Mouse (Mus musculus) C2C12 (cell line): ENCODE measurements at regions not wholly inside any gene's neighbourhood (a gene's known extent, or its start where the extent isn't known, plus 50 kb on each side); places are given as distances from the start of the nearest gene placed in this dataset.

Experiments used
- CTCF ChIP-seq: IDR thresholded peaks from one replicate; pipeline ENCODE4 v1.5.1; 2011; ENCODE audit not compliant: control insufficient read depth, insufficient read depth, insufficient read length
- MAX ChIP-seq: IDR thresholded peaks from one replicate; pipeline ENCODE4 v1.6.1; 2011; ENCODE audit warnings: mild to moderate bottlenecking, control low read depth

GRCm38 (mm10) chr9:120751686-120752484 lies 177.1 kb upstream of the Ctnnb1 start:
- TF ChIP-seq MAX (no peak), CTCF (no peak)
